24 mouse cellular contexts compared by ENCODE assay signal in genomic region chr5:105682143-105682611, GRCm38 (mm10). TPM values are rescaled to one million over a fixed set of nuclear protein-coding genes. Genes with fewer than 3 reads are reported as not detected.
DNase-seq lines count a peak whose midpoint lies in the region; ATAC-seq and TF ChIP-seq lines count a peak whose summit lies in the region.
"Had no signal": no experiment of that assay in that cellular context is flagged by ENCODE, and none has a peak within 500 bp of the region (broad histone marks: within the 10 kb centered on the region; RNA-seq: fewer than 3 reads in every experiment).

No protein-coding gene starts in this region.

- no peak for TF ChIP-seq CTCF in cortical plate, adult 2 months (IDR thresholded peaks at IDR 0.05; ENCODE audit: extremely low read depth, insufficient read depth, low read length)

- no peak overlapping the region for H3K4me2 ChIP-seq in forebrain, embryonic 13.5 days
- H3K4me2 ChIP-seq: heart, embryonic 15.5 days; limb, embryonic 13.5 days; liver, embryonic 13.5 days; lung, embryonic 15.5 days had no signal

- peak; percentile 26 to 69 for DNase-seq in left cerebral cortex, postnatal 14 days (ENCODE audit: low spot score in 2 of 2)
- no peak for DNase-seq in left cerebral cortex, postnatal 10 days (ENCODE audit: extremely low spot score in 1 of 2, low spot score in 2 of 2)
- peak; percentile 43 for DNase-seq in right cerebral cortex, postnatal 25 days
- no peak for DNase-seq in right cerebral cortex, postnatal 4 days
- no peak for DNase-seq in gastrocnemius, adult 8-10 months (ENCODE audit: low spot score in 2 of 2)
- DNase-seq: adrenal gland, postnatal 14 days; cerebellum, adult 11 months; cerebellum, postnatal 10 days; embryo, embryonic 11 days; gastrocnemius, postnatal 36 days; heart, postnatal 4 days; kidney, adult 18-20 months; kidney, postnatal 10 days; liver, embryonic 13.5 days; midbrain, embryonic 14.5 days; retina, postnatal 1 day; thymus, postnatal 25 days had no signal

- H3K9ac ChIP-seq in forebrain, embryonic 13.5 days: no peak overlapping the region
- H3K9ac ChIP-seq: heart, embryonic 15.5 days; limb, embryonic 13.5 days; liver, embryonic 13.5 days; lung, embryonic 15.5 days had no signal

- intact Hi-C loops in left cerebral cortex, postnatal 14 days (cut with DNase I): no loop called here
- intact Hi-C loops in left cerebral cortex, postnatal 10 days (cut with DNase I): no loop called here

- ATAC-seq in forebrain, embryonic 13.5 days: no peak

- no peak for TF ChIP-seq POLR2A in cortical plate, adult 2 months (IDR thresholded peaks at IDR 0.05; ENCODE audit: extremely low read depth, insufficient read depth, low read length)

- H3K27me3 ChIP-seq in forebrain, embryonic 13.5 days: no peaks in the 10 kb centered on the region
- H3K27me3 ChIP-seq: heart, embryonic 15.5 days; limb, embryonic 13.5 days; liver, embryonic 13.5 days; lung, embryonic 15.5 days had no signal

- peaks cover 8% of the 10 kb centered on the region; the same call in 1 of the 2 replicates for H3K4me1 ChIP-seq in cortical plate, adult 2 months (ENCODE audit: control insufficient read depth, insufficient read depth, low read length)
- H3K4me1 ChIP-seq in forebrain, embryonic 13.5 days: peaks cover 12% of the 10 kb centered on the region; the same call in 1 of the 2 replicates

- no peak overlapping the region for H3K4me3 ChIP-seq in cortical plate, adult 2 months (ENCODE audit: insufficient read depth, low read length)
- no peak overlapping the region for H3K4me3 ChIP-seq in forebrain, embryonic 13.5 days
- H3K4me3 ChIP-seq: heart, embryonic 15.5 days; limb, embryonic 13.5 days; liver, embryonic 13.5 days; lung, embryonic 15.5 days; myocyte had no signal

- H3K27ac ChIP-seq in cortical plate, adult 2 months (ENCODE audit: insufficient read depth, low read length): 0 out of 2 replicates have a peak overlapping the region, but pooled peaks have one; percentile 35
- no peak overlapping the region for H3K27ac ChIP-seq in forebrain, embryonic 13.5 days
- H3K27ac ChIP-seq: heart, embryonic 15.5 days; limb, embryonic 13.5 days; liver, embryonic 13.5 days; lung, embryonic 15.5 days had no signal

- 77% methylated on average over 9 of the region's 9 CpGs for WGBS in forebrain, embryonic 13.5 days

- H3K36me3 ChIP-seq in forebrain, embryonic 13.5 days (ENCODE audit: poor library complexity, severe bottlenecking): no peaks in the 10 kb centered on the region
- H3K36me3 ChIP-seq: G1E; heart, embryonic 15.5 days; limb, embryonic 13.5 days; liver, embryonic 13.5 days; lung, embryonic 15.5 days had no signal

- H3K9me3 ChIP-seq in forebrain, embryonic 13.5 days (replicated peaks): no peaks in the 10 kb centered on the region
- H3K9me3 ChIP-seq: G1E; heart, embryonic 15.5 days; limb, embryonic 13.5 days; liver, embryonic 13.5 days; lung, embryonic 15.5 days had no signal

RNA-seq across cellular contexts. Expression of gene Lrrc8d, which starts 17.6 kb away (rescaled TPM):
- 10 to 100 TPM; 34.9 to 45.6 TPM for total RNA-seq in left cerebral cortex, postnatal 14 days (2021)
- total RNA-seq in left cerebral cortex, postnatal 10 days (2021): 10 to 100 TPM; 48.9 to 54.0 TPM
- 12.8 and 12.9 TPM in 2 replicates for polyA plus RNA-seq in cortical plate, adult 2 months (2012; rRNA removed)
- polyA plus RNA-seq in forebrain, embryonic 13.5 days (2015; fragmentation: Nextera tagmentation; extraction: Ambion mirVana): 27.2 and 27.3 TPM in 2 replicates
- total RNA-seq in gastrocnemius, adult 8-10 months (2022): 1 to 10 TPM; 3.0 to 3.5 (median 3.3) TPM
- polyA plus RNA-seq: G1E had no signal

Comparison
In these comparisons a context has a peak if more than half of its experiments do, and no peak if none do; other contexts are left out.
1. DNase-seq: peak in left cerebral cortex, postnatal 14 days (2 of 2) and right cerebral cortex, postnatal 25 days (single experiment); none in left cerebral cortex, postnatal 10 days (0 of 2), right cerebral cortex, postnatal 4 days (single experiment) and gastrocnemius, adult 8-10 months (0 of 2).
2. RNA of gene Lrrc8d, which starts 17.6 kb away (total RNA-seq): 48.9 to 54.0 TPM in left cerebral cortex, postnatal 10 days and 34.9 to 45.6 TPM in left cerebral cortex, postnatal 14 days; 3.0 to 3.5 TPM in gastrocnemius, adult 8-10 months; every median in the first group is over 4 times any median in the second.